Mouse (Mus musculus): ENCODE results near the gene Dnajb13. TPM values are rescaled to one million over a fixed set of nuclear protein-coding genes. Genes with fewer than 3 reads are reported as not detected.

The Dnajb13 gene
- polyA plus RNA-seq, 1 experiment from 2014 or later: 0.18 TPM

DNA sequence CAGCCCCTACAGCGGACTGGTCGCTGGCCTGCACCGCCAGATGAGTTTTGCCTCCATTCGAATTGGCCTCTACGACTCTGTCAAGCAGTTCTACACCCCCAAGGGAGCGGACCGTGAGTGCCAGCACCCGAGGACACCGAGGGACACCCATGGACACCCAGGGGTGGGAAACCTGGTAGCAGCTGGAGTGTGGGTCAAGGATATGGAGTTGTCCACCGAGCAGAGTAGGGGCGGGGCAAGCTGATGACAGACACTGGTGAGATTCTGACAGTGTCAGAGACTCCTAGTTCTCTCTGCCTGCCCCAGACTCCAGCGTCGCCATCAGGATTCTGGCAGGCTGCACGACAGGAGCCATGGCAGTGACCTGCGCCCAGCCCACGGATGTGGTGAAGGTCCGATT lies 34.6 kb downstream of the Dnajb13 start:
- ATAC-seq (ENCODE audit: insufficient number of reproducible peaks, insufficient read depth, low FRiP score, low TSS enrichment, low read depth): no peak
- no peak overlapping the region for H3K4me2 ChIP-seq
- no peaks in the 10 kb centered on the region for H3K36me3 ChIP-seq
- no peak overlapping the region for H3K27ac ChIP-seq
- H3K4me3 ChIP-seq: no peak overlapping the region
- 0 out of 2 replicates have a peak, but pooled peaks cover 5% of the 10 kb centered on the region for H3K4me1 ChIP-seq
- no peaks in the 10 kb centered on the region for H3K27me3 ChIP-seq
- no peaks in the 10 kb centered on the region for H3K9me3 ChIP-seq
- 82% methylated on average over 17 of the region's 17 CpGs for WGBS
- no peak overlapping the region for H3K9ac ChIP-seq

DNA sequence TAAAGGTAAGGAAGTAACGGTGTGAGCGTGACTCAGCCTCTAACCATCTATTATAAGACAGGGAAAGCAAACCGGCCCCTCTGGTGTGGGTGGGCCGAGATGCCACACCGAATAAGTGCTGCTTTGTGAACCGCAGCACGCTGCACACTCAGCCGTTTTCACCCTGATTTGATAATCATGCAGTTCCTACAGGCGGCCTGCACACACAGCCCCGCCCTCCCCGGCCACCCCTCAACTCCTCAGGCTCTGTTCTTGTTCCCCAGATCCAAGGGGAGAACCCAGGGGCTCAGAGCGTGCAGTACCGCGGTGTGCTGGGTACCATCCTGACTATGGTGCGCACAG lies 35.0 kb downstream of the Dnajb13 start:
- Histone ChIP-seq H3K4me1 (0 out of 2 replicates have a peak, but pooled peaks cover 5% of the 10 kb centered on the region), H3K9me3 (no peaks in the 10 kb centered on the region), H3K27me3 (no peaks in the 10 kb centered on the region), H3K4me3 (no peak overlapping the region), H3K9ac (no peak overlapping the region), H3K36me3 (no peaks in the 10 kb centered on the region), H3K27ac (no peak overlapping the region), H3K4me2 (no peak overlapping the region)
- no peak for ATAC-seq (ENCODE audit: insufficient number of reproducible peaks, insufficient read depth, low FRiP score, low TSS enrichment, low read depth)
- 65% methylated on average over 15 of the region's 15 CpGs for WGBS

DNA sequence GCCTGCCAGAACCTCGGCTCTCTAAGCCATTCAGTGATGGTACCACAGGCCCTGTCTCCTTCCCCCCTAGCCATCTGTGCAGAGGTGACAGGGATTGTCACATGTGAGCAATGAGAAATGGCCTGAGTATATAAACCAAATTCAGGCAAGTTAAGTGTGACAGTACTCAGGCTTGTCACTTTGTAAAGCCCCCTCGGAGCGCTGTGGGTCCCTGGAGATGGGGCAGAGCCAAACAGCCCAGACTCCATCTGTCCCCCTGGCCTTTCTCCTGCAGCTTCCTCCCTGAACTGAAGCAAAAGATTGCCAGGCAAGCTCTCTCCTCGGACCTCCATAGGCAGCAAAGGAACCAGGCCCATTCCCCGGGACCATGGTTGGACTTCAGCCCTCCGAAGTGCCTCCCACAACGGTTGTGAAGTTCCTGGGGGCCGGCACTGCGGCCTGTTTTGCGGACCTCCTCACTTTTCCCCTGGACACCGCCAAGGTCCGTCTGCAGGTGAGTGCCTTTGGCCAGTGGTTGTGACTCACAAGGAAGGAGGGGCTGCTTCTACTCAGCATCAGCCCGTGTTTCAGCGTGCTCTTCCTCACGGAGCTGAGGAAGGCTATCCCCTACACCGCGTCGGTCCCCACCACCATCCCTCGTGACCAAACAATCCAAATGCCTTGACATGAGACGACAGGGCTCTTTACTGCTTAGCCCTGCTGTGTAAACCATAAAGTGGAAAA lies 35.5 kb downstream of the Dnajb13 start:
- Histone ChIP-seq H3K9me3 (no peaks in the 10 kb centered on the region), H3K27me3 (no peaks in the 10 kb centered on the region), H3K9ac (no peak overlapping the region), H3K4me1 (0 out of 2 replicates have a peak, but pooled peaks cover 5% of the 10 kb centered on the region), H3K27ac (no peak overlapping the region), H3K4me3 (no peak overlapping the region), H3K36me3 (no peaks in the 10 kb centered on the region), H3K4me2 (no peak overlapping the region)
- ATAC-seq (ENCODE audit: insufficient number of reproducible peaks, insufficient read depth, low FRiP score, low TSS enrichment, low read depth): no peak
- 78% methylated on average over 20 of the region's 20 CpGs for WGBS

DNA sequence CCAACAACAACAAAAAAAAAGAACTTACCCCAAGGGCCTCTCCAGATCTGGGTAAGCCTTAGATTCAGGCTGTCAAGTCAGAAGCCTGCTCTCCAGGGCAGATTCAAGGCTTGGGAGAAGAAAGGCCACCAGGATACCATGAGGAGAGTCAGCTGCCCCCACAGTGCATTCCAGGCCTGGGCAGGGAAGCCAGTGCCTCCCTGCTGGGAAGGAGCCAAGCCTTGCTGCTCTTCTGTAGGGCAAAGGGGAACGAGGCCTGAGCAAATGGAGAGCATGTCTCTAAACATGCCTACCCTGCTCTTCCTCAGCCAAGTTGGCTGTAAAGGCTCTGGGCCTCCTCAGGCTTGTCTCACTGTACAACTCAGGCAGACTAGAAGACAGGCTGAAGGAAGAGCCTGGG lies 40.1 kb downstream of the Dnajb13 start:
- no peaks in the 10 kb centered on the region for H3K9me3 ChIP-seq
- no peak overlapping the region for H3K4me2 ChIP-seq
- H3K4me3 ChIP-seq: no peak overlapping the region
- H3K27me3 ChIP-seq: no peaks in the 10 kb centered on the region
- no peak overlapping the region for H3K27ac ChIP-seq
- no peak for ATAC-seq (ENCODE audit: insufficient number of reproducible peaks, insufficient read depth, low FRiP score, low TSS enrichment, low read depth)
- peaks cover 7% of the 10 kb centered on the region; the same call in 1 of the 2 replicates for H3K36me3 ChIP-seq
- 0 out of 2 replicates have a peak, but pooled peaks cover 2% of the 10 kb centered on the region for H3K4me1 ChIP-seq
- 40% methylated on average over 1 of the region's 1 CpGs for WGBS
- H3K9ac ChIP-seq: no peak overlapping the region

DNA sequence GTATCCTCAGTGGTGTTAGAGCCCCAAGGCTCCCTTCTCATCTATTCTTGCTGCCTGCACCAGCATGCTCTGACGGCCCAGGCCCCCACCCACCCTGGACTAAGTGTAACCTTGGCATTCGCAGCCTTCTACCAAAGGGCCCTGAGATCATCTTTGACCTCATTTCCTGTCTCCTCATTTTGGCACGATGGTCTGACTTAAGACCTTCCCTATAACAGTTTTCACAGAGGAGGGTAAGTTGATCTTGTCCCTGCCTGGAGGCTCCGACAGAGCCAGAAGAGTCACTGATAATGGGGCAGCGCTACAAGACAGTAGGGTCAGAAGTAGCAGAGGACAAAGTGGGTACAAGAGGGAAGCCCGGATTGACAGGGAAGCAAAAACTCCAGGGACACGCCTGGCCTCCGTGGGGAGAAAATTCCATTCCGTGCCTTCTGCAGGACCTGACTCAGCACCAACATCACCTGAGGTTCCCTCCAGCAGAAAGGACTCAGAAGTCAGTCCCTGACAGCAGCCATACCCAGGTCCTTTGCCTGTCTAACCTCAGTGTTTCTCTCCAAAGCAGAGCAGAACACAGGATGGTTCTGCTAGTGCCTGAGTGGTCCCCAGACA lies 40.8 kb downstream of the Dnajb13 start:
- H3K9ac ChIP-seq: no peak overlapping the region
- H3K4me3 ChIP-seq: no peak overlapping the region
- H3K27me3 ChIP-seq: no peaks in the 10 kb centered on the region
- peaks cover 14% of the 10 kb centered on the region for H3K36me3 ChIP-seq
- no peaks in the 10 kb centered on the region for H3K9me3 ChIP-seq
- no peaks in the 10 kb centered on the region for H3K4me1 ChIP-seq
- no peak overlapping the region for H3K4me2 ChIP-seq
- no peak overlapping the region for H3K27ac ChIP-seq
- 77% methylated on average over 9 of the region's 9 CpGs for WGBS
- ATAC-seq (ENCODE audit: insufficient number of reproducible peaks, insufficient read depth, low FRiP score, low TSS enrichment, low read depth): no peak

DNA sequence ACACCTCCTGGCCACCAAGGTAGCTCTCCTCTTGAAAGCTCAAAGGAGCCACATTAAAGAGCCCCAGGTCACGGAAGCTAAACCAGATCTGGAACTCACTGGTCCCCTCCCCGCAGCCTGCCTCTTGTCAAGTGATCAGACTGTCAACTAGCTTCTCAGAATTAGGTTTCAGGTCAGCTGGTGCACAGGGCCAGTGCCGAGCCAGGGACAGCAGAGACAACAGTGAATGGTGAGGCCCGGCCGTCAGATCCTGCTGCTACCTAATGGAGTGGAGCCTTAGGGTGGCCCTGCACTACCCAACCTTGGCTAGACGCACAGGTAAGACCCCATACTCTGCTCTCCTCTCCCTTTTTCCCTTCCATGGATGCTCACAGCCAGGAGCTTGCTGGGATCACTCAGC lies 42.0 kb downstream of the Dnajb13 start, which contains the start of gene Ucp3:
TSS of gene Ucp3 (plus strand) at position 214 of the 400 bp plus-strand sequence.
- Histone ChIP-seq H3K9me3 (no peaks in the 10 kb centered on the region), H3K27ac (no peak within 1 kb of the TSS), H3K36me3 (peaks cover 20% of the 10 kb centered on the region), H3K4me2 (no peak within 1 kb of the TSS), H3K27me3 (no peaks in the 10 kb centered on the region), H3K4me1 (no peaks in the 10 kb centered on the region), H3K9ac (no peak within 1 kb of the TSS), H3K4me3 (no peak within 1 kb of the TSS)
- ATAC-seq (ENCODE audit: insufficient number of reproducible peaks, insufficient read depth, low FRiP score, low TSS enrichment, low read depth): no peak
- 80% methylated on average over 6 of the region's 6 CpGs for WGBS

DNA sequence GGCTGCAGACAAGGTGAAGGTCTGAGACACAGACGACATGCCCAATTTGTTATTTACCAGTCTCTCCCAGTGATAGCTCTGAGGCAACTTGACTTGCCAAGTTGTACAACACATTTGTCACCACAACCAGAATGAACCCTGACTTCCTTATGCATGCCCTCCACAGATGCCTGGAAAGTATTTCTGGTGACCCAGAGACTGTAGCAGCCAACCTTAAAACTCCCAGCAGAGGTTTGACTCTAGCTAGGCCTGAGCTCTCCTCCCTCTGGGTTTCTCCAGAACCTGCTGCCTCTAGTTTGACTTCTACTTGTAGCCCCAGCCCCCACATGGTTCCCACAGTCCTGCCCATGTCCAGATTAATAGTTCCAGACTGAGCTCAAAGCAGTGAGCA lies 43.4 kb downstream of the Dnajb13 start:
- Histone ChIP-seq H3K27ac (no peak overlapping the region), H3K9ac (no peak overlapping the region), H3K27me3 (no peaks in the 10 kb centered on the region), H3K4me2 (no peak overlapping the region), H3K9me3 (no peaks in the 10 kb centered on the region), H3K36me3 (peaks cover 20% of the 10 kb centered on the region), H3K4me3 (no peak overlapping the region), H3K4me1 (no peaks in the 10 kb centered on the region)
- WGBS: 87% methylated on average over 1 of the region's 1 CpGs
- ATAC-seq (ENCODE audit: insufficient number of reproducible peaks, insufficient read depth, low FRiP score, low TSS enrichment, low read depth): no peak

DNA sequence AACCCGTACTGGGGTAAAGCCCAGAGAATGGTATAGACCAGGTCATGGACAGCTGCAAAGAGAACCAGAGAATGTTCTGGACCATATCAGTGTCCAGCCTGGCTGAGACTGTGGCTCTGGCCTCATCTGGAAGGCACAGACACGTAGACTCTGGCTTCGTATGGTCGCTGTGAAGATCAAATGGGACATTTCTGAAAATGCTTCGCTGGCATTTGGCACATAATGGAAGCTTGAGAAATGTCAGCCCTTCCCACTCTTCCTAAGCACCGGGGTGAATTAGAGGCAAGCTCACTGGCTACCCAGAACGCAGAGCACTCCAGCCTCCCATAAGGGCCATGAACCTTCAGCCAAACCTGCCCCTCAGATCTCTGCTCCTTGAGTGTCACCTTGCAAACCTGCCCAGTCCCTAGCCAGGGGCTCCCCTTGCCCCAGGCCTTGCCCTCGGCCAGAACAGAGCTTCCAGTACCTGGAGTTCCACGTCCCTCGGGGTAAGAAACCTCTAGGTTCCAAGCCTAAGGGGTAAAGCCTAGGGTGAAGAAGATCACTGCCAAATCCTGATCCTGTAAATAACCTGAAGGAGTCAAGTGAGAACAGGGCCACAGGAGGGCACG lies 43.9 kb downstream of the Dnajb13 start:
- H3K9me3 ChIP-seq: no peaks in the 10 kb centered on the region
- H3K36me3 ChIP-seq: peaks cover 21% of the 10 kb centered on the region
- H3K4me1 ChIP-seq: peaks cover under 1% of the 10 kb centered on the region
- no peaks in the 10 kb centered on the region for H3K27me3 ChIP-seq
- no peak overlapping the region for H3K27ac ChIP-seq
- no peak overlapping the region for H3K9ac ChIP-seq
- no peak overlapping the region for H3K4me2 ChIP-seq
- 87% methylated on average over 11 of the region's 11 CpGs for WGBS
- no peak overlapping the region for H3K4me3 ChIP-seq
- ATAC-seq (ENCODE audit: insufficient number of reproducible peaks, insufficient read depth, low FRiP score, low TSS enrichment, low read depth): no peak

DNA sequence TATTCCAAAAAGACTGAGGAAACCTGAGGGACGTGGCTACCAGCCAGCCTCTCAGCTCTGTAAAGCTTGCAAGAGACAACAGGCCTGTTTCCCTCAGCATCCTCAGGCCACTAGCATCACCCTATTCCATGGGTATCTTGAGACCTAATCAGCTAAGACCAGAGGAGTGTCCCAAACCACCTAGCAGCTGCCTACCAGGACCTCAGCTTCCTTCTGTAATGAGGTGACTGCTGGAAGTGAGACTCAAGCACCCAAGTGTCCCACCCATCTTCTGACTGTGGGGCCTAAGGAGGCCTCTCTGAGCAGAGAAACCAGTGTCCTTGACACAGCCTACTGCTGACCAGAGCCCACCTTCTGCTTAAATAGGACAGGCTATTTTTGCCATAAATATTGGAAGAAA lies 45.3 kb downstream of the Dnajb13 start:
- no peak overlapping the region for H3K9ac ChIP-seq
- H3K4me3 ChIP-seq: no peak overlapping the region
- H3K27me3 ChIP-seq: no peaks in the 10 kb centered on the region
- H3K4me1 ChIP-seq: peaks cover 11% of the 10 kb centered on the region
- H3K9me3 ChIP-seq: no peaks in the 10 kb centered on the region
- no peak overlapping the region for H3K4me2 ChIP-seq
- 84% methylated on average over 1 of the region's 1 CpGs for WGBS
- no peak for ATAC-seq (ENCODE audit: insufficient number of reproducible peaks, insufficient read depth, low FRiP score, low TSS enrichment, low read depth)
- H3K36me3 ChIP-seq: peaks cover 31% of the 10 kb centered on the region
- no peak overlapping the region for H3K27ac ChIP-seq

DNA sequence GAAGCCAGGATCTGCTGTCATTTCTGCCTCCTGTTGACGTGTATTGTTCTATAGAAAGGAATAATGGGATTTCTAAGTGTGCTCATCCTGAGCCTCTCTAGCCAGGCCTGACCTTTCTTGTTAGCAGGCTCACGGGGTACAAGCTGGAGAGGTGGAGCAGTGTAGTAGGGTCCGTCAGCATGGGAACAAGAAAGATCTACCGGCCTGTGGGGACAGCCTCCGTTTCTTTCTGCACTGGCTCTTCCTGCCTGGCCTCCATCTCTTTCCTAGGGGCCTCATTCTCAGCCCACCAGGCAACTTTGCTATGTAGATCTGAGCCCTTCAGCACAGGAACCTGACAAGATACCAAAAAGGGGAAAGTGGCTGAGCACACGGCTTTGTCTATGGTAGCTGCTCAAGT lies 46.0 kb downstream of the Dnajb13 start:
- peaks cover 39% of the 10 kb centered on the region for H3K36me3 ChIP-seq
- WGBS: 84% methylated on average over 6 of the region's 6 CpGs
- no peak overlapping the region for H3K27ac ChIP-seq
- H3K9ac ChIP-seq: no peak overlapping the region
- H3K27me3 ChIP-seq: no peaks in the 10 kb centered on the region
- no peak overlapping the region for H3K4me2 ChIP-seq
- ATAC-seq (ENCODE audit: insufficient number of reproducible peaks, insufficient read depth, low FRiP score, low TSS enrichment, low read depth): no peak
- H3K4me3 ChIP-seq: no peak overlapping the region
- H3K9me3 ChIP-seq: no peaks in the 10 kb centered on the region
- peaks cover 11% of the 10 kb centered on the region for H3K4me1 ChIP-seq

DNA sequence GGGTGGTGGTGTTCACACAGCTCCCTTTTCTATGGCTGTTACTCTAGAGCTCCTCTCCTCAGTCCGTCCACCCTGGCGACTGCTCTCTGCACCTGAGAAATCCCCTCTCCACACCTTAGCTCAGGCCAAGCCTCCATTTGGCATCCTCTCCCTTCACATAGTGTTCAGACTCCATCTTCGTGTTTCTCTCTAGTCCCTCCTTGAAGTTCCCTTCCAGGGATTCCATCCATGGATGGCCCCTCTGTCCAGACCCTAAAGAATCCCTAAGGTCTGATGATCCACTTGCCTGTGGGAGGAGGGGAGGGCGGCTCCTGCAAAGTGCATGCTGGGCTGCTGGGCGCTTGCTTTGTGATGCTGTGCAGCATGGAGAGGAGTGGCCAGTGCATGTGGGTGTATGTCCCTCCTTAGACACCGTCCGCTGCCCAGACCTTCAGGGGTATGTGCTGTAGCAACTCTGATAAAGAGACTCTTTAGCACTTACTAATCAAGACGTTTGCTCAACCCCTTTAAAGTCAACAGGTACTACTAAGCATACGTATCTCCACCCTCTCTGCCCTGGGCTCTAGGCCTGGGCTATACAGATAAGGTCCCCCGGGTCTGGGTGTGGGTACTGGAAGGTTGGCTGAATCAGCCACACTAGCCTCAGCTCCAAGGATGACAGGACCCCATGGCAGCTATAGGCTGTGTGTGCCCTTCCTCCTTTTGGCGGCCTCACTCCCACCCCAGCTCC lies 47.8 kb downstream of the Dnajb13 start:
- Histone ChIP-seq H3K4me1 (peaks cover 11% of the 10 kb centered on the region), H3K4me3 (no peak overlapping the region), H3K4me2 (no peak overlapping the region), H3K9me3 (no peaks in the 10 kb centered on the region), H3K27me3 (no peaks in the 10 kb centered on the region), H3K9ac (no peak overlapping the region), H3K27ac (no peak overlapping the region), H3K36me3 (peaks cover 45% of the 10 kb centered on the region)
- ATAC-seq (ENCODE audit: insufficient number of reproducible peaks, insufficient read depth, low FRiP score, low TSS enrichment, low read depth): no peak
- 90% methylated on average over 11 of the region's 11 CpGs for WGBS
